Mouse (Mus musculus) right cerebral cortex, postnatal 14 days (tissue): Measurements from ENCODE around the gene Zfp870.
A peak's percentile ranks its signal among the peaks of the same experiment; 100 is the strongest.

Experiments
- DNase-seq: peaks from one replicate; pipeline ENCODE4 v3.0.0; 2022

Gene Zfp870

GRCm38 (mm10) chr17:32891239-32892180 lies at the start of gene Zfp870:
Gene Zfp870 (minus strand): TSS chr17:32891642.
- DNase-seq = peak; percentile 69

- no peak for DNase-seq
Observed at GRCm38 (mm10) chr17:32939831-32940230, 48.4 kb upstream of the Zfp870 start.

DNA sequence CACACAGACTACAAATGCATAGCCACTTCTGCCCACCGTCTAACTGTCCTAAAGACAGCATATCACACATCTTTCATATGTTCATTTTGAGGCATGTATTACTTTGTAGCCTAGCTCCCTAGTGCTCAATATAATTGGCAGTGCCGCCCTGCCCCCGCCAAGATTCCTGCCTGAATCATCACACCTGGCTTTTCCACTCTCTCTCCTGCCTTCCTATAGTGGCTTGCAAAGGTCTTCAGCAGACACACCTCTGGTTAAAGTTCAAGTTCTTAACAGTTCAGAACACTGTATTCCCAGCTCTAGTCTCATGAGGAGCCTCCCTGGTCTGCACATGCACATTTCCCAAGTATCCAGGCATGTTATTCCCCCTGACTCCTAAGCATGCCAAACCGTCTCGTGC lies 36.4 kb upstream of the Zfp870 start:
- no peak for DNase-seq

GRCm38 (mm10) chr17:32924658-32925312 lies 33.3 kb upstream of the Zfp870 start:
- peak; percentile 72 for DNase-seq

- DNase-seq = no peak
Observed at GRCm38 (mm10) chr17:32923681-32924080, 32.2 kb upstream of the Zfp870 start.

DNA sequence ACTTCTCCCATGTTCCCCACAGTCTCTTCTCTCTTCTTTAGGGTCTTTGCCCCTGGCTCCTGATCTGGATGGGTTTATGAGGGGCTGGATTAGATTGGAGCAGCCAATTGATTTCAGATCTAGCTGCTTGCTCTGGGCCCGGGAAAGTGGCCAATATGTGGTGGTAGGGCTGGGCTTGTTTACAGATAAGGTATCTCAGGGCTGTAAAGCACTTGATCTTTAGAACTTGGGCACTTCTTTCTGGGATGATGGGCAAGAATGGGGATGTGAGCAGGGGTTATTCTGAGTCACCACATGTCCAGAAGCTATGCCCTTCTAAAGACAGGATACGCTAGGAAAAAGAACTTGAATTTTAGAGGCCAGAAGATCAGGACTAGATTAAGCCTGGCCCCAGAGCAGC lies 27.7 kb upstream of the Zfp870 start:
- no peak for DNase-seq

DNA sequence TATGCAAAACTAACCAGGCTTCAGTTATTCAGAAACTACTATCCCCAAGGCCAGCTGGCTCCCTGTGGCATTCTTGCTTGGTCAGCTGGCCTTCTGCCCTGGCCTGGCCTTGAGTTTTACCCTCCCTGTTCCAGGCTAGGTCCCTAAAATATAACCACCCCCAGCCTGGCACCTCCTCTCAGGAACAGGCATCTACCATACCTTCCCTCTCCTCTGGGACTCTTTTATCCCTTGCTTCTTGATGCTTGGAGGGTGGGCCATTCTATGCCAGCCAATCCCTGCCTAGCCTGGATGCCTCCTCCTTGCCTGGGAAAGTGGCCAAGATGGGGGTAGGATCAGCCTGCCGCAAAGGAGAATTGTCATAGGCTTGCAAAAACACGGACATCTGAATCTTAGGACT lies 25.7 kb upstream of the Zfp870 start, which contains the start of gene Cyp4f14:
TSS of gene Cyp4f14 (minus strand) at position 212 of the 400 bp plus-strand sequence.
- no peak for DNase-seq

DNA sequence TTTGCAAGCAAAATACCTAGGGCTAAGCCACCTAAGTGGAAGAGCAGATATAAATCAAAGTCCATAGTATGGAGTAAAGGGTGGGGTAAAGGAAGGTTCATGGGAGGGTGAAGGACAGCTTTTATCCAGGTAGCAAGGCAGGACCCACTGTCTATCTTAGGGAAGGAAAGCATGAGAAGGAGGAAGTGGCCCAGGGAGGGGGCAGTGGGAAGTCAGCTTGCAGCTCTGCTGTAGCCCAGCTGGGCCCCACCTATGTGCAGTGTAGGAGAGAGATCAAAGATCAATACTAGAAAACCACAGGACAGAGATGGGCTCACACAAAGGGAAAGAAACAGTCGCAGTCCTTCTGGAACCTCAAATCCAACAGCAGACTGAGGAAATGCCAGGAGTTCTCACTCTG lies 24.6 kb upstream of the Zfp870 start:
- DNase-seq = no peak

- DNase-seq = no peak
Observed at GRCm38 (mm10) chr17:32906172-32906571, 14.7 kb upstream of the Zfp870 start.

DNA sequence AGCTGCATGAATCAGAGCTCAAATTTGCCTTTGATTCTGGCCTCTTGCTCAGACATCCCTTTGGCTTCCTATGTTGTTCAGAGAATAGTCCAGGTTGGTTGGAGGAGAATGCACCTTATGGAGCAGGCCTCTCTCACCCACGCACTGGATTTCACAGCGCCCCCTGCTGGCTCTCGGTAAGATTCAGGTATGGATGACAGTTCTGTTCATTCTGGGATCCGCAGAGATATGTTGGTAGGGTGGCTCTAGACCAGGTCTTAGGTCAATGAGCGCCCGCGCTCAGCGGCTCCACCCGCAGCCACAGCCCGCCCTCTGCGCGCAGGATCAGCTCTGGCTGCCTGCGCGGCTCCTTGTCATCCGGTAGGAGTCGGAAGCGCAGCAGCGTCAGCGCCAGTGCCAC lies 13.8 kb upstream of the Zfp870 start:
- peak; percentile 41 for DNase-seq

DNA sequence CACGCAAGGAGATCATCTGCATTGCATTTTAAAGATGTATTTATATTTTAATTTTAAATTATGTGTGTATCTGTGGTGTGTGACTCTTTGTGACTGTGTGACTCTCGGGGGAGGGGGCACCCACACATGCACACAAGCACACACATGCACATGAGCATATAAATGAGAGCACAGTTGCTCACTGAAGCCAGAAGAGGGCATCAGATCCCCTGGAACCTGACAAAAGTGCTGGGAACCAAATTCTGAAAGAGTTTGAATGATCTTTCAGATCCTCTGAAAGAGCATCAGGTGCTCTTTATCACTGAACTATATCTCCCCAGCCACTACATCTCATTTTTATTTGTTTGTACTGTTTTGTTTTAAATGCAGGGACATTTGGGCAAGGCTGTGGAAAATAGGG lies 13.0 kb upstream of the Zfp870 start:
- DNase-seq = no peak

- no peak for DNase-seq
Observed at GRCm38 (mm10) chr17:32901751-32902525, 10.5 kb upstream of the Zfp870 start.

DNA sequence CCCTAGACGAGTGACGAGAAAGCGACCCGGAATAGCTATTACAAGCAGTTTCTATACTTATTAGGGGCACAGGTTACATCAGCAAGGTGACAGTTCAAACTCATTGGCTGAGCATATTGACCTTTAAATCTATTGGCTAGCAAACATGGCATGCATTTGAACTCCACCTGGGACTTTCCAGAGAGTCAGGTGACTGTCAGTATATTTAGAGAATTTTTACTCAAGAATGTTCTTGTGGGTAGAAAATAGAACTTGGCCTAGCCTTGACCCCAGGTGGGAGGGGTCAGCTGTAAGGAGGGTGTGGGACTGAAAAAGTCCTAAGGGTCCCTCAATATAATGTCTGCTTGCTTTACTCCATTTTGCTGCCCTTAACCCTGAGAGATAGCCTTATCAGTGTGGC lies 4.0 kb upstream of the Zfp870 start:
- no peak for DNase-seq

- no peak for DNase-seq
Observed at GRCm38 (mm10) chr17:32893901-32894300, 2.5 kb upstream of the Zfp870 start.

DNA sequence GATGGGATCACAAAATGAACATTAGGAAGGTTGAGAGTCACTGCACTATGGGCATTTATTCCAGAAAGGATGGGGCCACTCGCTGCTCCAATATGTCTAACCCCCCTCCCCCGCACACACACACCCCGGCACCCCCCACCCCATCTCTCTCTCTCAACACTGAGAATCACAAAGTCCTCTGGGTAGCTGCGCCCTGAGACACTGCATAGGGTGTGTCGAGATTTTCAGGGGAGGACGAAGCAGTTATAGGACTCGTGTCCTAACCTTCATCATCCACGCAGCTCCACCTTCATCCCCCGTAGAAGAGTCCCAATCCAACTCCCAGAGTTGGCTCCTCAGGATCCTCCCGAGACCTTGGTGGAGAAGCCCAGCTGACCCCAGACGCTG lies 597 bp downstream of the Zfp870 start:
- no peak for DNase-seq

DNA sequence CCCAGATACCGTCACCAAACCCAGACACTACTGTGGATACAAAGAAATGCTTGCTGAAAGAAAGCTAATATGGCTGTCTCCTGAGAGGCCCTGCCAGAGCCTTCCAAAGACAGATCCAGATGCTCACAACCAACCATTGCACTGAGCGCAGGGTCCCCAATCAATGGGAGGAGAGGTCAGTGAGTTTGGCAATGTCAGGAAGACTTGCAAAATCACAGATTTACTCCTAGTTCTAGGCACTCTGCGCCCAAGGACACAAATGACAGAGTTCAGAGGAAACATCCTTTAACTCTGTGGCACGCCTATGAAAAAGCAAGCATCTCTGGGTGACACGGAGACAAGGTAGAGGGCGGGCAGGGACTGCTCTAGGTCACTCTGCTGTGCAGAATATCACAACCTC lies 1.8 kb downstream of the Zfp870 start:
- no peak for DNase-seq

DNA sequence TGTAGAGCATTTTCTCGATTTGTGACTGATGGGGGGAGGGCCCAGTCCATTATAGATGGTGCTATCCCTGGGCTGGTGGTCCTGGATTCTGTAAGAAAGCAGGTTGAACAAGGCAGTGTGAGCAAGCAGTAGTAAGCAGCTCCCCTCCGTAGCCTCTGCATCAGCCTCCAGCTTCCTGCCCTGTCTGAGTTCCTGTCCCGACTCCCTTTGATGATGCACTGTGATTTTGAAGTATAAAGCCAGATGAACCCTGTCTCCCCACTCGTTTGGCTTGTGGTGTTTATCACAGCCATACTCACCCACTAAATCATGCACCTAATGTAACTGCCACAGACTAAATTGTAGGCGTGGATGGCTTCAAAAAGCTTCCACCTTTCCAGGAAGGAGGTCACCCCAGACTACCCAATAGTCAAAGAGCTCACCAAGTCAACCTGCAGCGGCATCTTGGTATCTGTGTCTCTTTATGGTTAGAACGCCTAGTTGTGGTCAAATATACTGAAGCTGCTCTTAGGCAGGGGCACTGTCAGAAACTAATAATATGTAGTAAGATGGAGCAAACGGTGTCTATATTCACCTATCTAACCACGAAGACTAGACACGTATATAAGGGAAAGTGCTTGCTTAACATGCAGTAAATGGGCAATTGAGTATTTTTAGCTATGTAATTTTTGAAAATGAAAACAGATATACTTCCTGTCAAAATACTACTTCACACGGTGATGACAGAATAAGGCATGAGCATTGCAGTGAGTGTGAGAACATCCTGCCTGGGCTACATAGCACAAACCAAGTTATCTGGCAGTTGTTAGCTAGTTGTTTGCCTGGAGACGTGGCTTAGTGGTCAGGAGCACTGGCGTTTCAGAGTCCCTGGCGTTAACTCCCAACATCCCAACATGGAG lies 10.9 kb downstream of the Zfp870 start:
- no peak for DNase-seq

DNA sequence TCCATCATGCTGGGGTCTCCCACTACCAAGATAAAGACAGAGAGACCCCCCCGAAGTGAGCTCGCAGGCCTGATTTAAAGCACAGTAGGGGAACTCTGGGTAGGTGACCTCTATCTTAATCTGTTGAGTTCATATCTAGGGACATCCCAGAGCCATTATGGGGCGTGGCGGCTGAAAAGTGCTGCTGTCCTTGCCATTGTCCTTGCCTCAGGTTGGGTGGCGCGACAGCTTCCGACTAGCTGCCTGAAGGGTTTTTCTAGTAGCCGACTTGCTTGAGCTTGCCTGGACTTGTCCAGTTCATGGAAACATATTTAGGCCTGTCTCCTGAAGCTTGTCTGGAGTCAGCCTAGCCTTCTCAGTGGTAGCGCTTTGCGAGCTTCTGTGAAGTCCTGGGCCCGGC lies 12.7 kb downstream of the Zfp870 start:
- DNase-seq = no peak

- DNase-seq = no peak
Observed at GRCm38 (mm10) chr17:32877471-32878171, 13.8 kb downstream of the Zfp870 start.

DNA sequence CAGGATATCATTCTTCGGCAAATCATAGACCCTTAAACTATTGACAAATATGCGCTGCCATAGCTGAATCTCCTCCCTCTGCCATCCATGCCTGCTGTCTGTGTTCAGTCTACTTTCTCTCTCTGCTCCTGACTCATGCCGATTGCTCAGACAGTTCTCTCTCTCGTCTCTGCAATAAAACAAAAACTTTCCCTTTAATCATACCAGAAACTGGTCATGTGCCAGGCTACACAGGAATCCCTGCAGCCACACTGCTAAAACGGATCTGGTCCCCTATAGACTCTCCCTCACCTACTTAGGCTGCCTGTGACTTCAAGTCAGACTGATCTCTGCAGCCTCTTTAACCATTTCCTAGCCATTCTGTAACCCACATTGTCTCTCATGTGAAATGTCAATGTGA lies 18.7 kb downstream of the Zfp870 start:
- no peak for DNase-seq

- DNase-seq = no peak
Observed at GRCm38 (mm10) chr17:32872091-32872490, 19.4 kb downstream of the Zfp870 start.

GRCm38 (mm10) chr17:32871483-32871882 lies 20.0 kb downstream of the Zfp870 start:
- no peak for DNase-seq
